Mouse (Mus musculus) C2C12 (cell line): ENCODE measurements around the gene Mtcl1.

Source experiments
- CEBPB ChIP-seq: IDR thresholded peaks from one replicate; pipeline ENCODE4 v1.6.1; 2011; ENCODE audit warnings: low read depth, mild to moderate bottlenecking, control low read depth, moderate library complexity
- CTCF ChIP-seq: IDR thresholded peaks from one replicate; pipeline ENCODE4 v1.5.1; 2011; ENCODE audit not compliant: control insufficient read depth, insufficient read depth, insufficient read length
- MAX ChIP-seq: IDR thresholded peaks from one replicate; pipeline ENCODE4 v1.6.1; 2011; ENCODE audit warnings: mild to moderate bottlenecking, control low read depth
- MYOG ChIP-seq: IDR thresholded peaks from one replicate; pipeline ENCODE4 v1.6.1; 2011; ENCODE audit not compliant: control insufficient read depth, insufficient read length; ENCODE audit errors: extremely low read depth
- USF1 ChIP-seq: IDR thresholded peaks from one replicate; pipeline ENCODE4 v1.6.1; 2011; ENCODE audit warnings: low read depth, mild to moderate bottlenecking, control low read depth, moderate library complexity

DNA sequence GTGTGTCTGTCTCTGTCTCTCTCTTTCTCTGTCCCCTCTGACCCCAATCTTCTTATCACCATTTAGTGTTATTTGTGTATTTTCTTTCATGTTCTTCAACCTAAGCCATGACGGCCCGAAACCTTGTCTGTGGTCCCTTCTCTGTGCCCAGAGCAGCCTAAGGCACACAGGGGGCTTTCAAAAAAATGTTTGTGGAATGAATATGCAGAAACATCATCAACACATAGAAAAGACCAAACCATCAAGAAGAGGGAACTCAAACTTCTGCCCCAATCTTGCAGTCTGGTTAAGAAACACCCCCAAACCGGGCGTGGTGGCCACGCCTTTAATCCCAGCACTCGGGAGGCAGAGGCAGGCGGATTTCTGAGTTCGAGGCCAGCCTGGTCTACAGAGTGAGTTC is 9.7 kb downstream of the Mtcl1 start:
- TF ChIP-seq CTCF (no peak), MAX (no peak), CEBPB (no peak), MYOG (no peak), USF1 (no peak)
